Comparison of ENCODE assay signal across 13 mouse cellular contexts in genomic region chr15:80631311-80631710, GRCm38 (mm10).
"Had no signal": no experiment of that assay in that cellular context is flagged by ENCODE, and none has a peak within 500 bp of the region (broad histone marks: within the 10 kb centered on the region; RNA-seq: fewer than 3 reads in every experiment).

No protein-coding gene starts in this region.

- H3K4me1 ChIP-seq: neural tube, embryonic 13.5 days; neural tube, embryonic 15.5 days had no signal

- H3K9me3 ChIP-seq: midbrain, embryonic 10.5 days; midbrain, embryonic 13.5 days; midbrain, embryonic 15.5 days; neural tube, embryonic 13.5 days; neural tube, embryonic 15.5 days had no signal

- H3K4me2 ChIP-seq: midbrain, embryonic 13.5 days; neural tube, embryonic 13.5 days; neural tube, embryonic 15.5 days had no signal

- H3K36me3 ChIP-seq: midbrain, embryonic 10.5 days; midbrain, embryonic 13.5 days; midbrain, embryonic 15.5 days; neural tube, embryonic 13.5 days; neural tube, embryonic 15.5 days had no signal

- H3K9ac ChIP-seq: lung, embryonic 14.5 days; midbrain, embryonic 13.5 days; midbrain, embryonic 15.5 days; neural tube, embryonic 13.5 days; neural tube, embryonic 15.5 days had no signal

- DNase-seq: lung, adult 18-20 months; lung, embryonic 14.5 days; lung, postnatal 10 days; lung, postnatal 4 days; right cerebral cortex, adult 18-20 months; right cerebral cortex, postnatal 25 days; right cerebral cortex, postnatal 4 days; spleen, adult 18-20 months had no signal

- H3K27ac ChIP-seq: midbrain, embryonic 13.5 days; midbrain, embryonic 15.5 days; neural tube, embryonic 13.5 days; neural tube, embryonic 15.5 days had no signal

- H3K27me3 ChIP-seq: midbrain, embryonic 13.5 days; midbrain, embryonic 15.5 days; neural tube, embryonic 13.5 days; neural tube, embryonic 15.5 days had no signal

- ATAC-seq: midbrain, embryonic 13.5 days; midbrain, embryonic 15.5 days had no signal

- H3K4me3 ChIP-seq: midbrain, embryonic 10.5 days; midbrain, embryonic 13.5 days; midbrain, embryonic 15.5 days; neural tube, embryonic 13.5 days; neural tube, embryonic 15.5 days had no signal
